Mouse (Mus musculus) limb, embryonic 15.5 days (tissue): ENCODE data around the gene Knl1. TPM values are rescaled to one million over a fixed set of nuclear protein-coding genes. Genes with fewer than 3 reads are reported as not detected.
"Not testable (repeated sequence)": the region's sequence is repeated elsewhere in the genome, so short reads cannot be mapped to it uniquely, and the experiment has no call there.

Source experiments
- ATAC-seq: fragments of 200-750 bp; cut with Nextera tagmentation; 2 replicates; pipeline ENCODE4 v1.8.0; 2017; ENCODE audit warnings: low read depth, moderate TSS enrichment; ENCODE audit not compliant: insufficient number of reproducible peaks, low FRiP score, low TSS enrichment
- H3K27ac ChIP-seq: fragments of 300-500 bp; sonication (generic); 2 replicates; pipeline ENCODE4 v1.5.1; 2015; ENCODE audit warnings: moderate library complexity, mild to moderate bottlenecking, inconsistent platforms
- H3K27me3 ChIP-seq: fragments of 300-500 bp; sonication (generic); 2 replicates; pipeline ENCODE4 v1.6.1; 2015; ENCODE audit warnings: inconsistent platforms
- H3K36me3 ChIP-seq: fragments of 300-500 bp; sonication (generic); 2 replicates; pipeline ENCODE4 v1.6.1; 2015; ENCODE audit warnings: inconsistent platforms
- H3K4me1 ChIP-seq: fragments of 300-500 bp; sonication (generic); 2 replicates; pipeline ENCODE4 v1.6.1; 2015; ENCODE audit warnings: inconsistent platforms
- H3K4me2 ChIP-seq: fragments of 300-500 bp; sonication (generic); 2 replicates; pipeline ENCODE4 v1.6.1; 2015; ENCODE audit warnings: mild to moderate bottlenecking, inconsistent platforms
- H3K4me3 ChIP-seq: fragments of 300-500 bp; sonication (generic); 2 replicates; pipeline ENCODE4 v1.5.1; 2015; ENCODE audit warnings: mild to moderate bottlenecking, inconsistent platforms
- H3K9ac ChIP-seq: fragments of 300-500 bp; sonication (generic); 2 replicates; pipeline ENCODE4 v1.6.1; 2015; ENCODE audit warnings: inconsistent platforms
- H3K9me3 ChIP-seq: fragments of 300-500 bp; sonication (generic); 2 replicates; pipeline ENCODE4 v1.6.1; 2016; ENCODE audit warnings: inconsistent platforms
- WGBS: fragments of 180-500 bp; shearing (Covaris S2); methylation state at CpG from one replicate; pipeline ENCODE4 v1.1.7; 2015; 5-methylcytosine and 5-hydroxymethylcytosine counted together
- polyA plus RNA-seq: library from polyadenylated mRNA; unstranded; fragments of >200 nt; fragmentation: Nextera tagmentation; extraction: Ambion mirVana; gene quantifications from 2 replicates; pipeline ENCODE4 v1.2.1, GENCODE M21; 2015

The Knl1 gene
- 39.1 and 42.0 TPM in 2 replicates for polyA plus RNA-seq

DNA sequence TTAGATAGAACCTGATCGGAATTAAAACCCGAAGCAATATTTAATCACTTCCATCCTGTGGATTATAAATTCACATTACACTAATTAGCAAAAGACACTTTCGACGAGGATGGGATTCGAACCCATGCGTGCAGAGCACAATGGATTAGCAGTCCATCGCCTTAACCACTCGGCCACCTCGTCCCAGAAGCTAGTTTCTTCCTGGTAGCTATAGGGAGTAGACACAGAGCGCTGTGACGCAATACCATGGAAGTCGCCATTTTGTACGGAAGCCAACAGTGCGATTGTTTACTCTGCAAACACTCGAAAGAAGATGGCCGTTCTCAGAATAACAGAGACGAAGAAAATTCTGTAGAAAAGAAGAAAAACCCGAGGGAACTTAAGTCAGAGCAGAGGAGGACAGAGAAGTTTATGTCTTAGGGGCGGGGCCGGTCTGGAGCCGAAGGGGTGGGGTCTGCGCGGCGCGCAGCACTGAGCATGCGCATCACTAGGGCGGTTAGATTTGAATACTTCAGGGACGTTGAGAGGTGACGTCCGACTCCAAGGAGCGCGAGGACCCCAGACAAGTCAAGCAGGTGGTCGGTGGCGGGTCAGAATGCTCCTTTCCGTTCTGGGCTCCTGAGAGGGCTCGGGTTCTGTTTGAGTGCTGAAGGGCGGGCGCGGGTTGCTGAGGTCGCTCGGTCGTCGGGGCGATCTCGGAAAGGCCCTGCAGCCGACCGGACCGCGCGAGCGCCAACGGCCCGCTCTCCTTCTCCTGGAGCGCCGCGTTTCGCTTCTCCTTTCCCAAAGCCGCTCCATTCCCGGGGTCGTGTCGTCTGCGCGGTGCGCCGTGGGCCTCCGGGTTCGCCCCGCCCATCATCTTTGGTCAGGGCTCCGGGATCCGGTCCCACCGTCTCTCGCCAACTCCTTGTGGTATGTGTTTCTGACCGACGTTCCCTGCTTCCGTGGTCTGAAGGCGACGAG, at the start of gene Knl1:
Gene Knl1 (plus strand): TSS at position 471 of the 963 bp plus-strand sequence.
- under 1% methylated on average over 77 of the region's 77 CpGs for WGBS
- peak; percentile 93 for ATAC-seq
- H3K27me3 ChIP-seq: no peaks in the 10 kb centered on the region
- 0 out of 2 replicates have a peak, but pooled peaks cover 4% of the 10 kb centered on the region for H3K36me3 ChIP-seq
- peak within 1 kb of the TSS; percentile 65 for H3K9ac ChIP-seq
- H3K27ac ChIP-seq: peak within 1 kb of the TSS; percentile 96
- no peaks in the 10 kb centered on the region for H3K9me3 ChIP-seq
- H3K4me3 ChIP-seq: peak within 1 kb of the TSS; percentile 89
- no peaks in the 10 kb centered on the region for H3K4me1 ChIP-seq
- H3K4me2 ChIP-seq: peak within 1 kb of the TSS; percentile 53

- WGBS: 62% methylated on average over 6 of the region's 6 CpGs
- Histone ChIP-seq H3K27ac (no peak overlapping the region), H3K4me3 (no peak overlapping the region)
Observed at GRCm38 (mm10) chr2:118998115-118998866, 48.6 kb upstream of the Knl1 start.

DNA sequence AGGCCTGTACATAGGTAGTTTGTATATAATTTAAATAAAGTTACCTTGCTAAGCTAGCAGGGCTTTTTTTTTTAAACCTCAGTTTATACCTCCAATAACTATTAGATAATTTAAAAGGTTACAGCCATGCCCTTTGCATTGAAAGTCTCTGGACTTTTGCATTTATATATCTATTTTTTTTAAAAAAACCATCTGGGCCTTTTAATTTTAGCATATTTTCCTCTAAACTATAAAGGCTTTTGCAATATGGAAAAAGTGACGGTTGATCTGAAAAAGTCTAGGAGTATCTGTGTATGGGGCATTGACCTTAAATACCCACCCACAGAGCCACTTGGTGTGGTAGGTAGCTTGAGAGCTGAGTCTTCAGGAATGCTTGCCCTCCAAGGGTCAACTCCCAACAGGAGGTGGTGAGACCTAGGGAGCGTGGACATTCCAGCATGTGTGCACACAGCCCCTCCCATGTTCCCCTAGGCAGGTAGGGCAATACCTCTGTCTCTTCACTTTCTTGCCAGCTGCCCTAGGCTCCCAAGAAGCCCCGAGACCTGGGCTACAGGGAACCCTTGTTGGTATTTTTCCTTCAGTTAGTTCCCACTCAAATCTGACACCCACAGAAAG, 47.8 kb upstream of the Knl1 start:
- H3K4me1 ChIP-seq: no peaks in the 10 kb centered on the region
- ATAC-seq: no peak

More at GRCm38 (mm10) chr2:118998115-118998866, 48.6 kb upstream of the Knl1 start:
- Histone ChIP-seq H3K9ac (no peak overlapping the region), H3K4me2 (no peak overlapping the region), H3K4me1 (no peaks in the 10 kb centered on the region), H3K9me3 (no peaks in the 10 kb centered on the region), H3K36me3 (no peaks in the 10 kb centered on the region), H3K27me3 (peaks cover 7% of the 10 kb centered on the region; the same call in 1 of the 2 replicates)
- ATAC-seq: no peak

GRCm38 (mm10) chr2:119006886-119007285, 40.0 kb upstream of the Knl1 start:
- 80% methylated on average over 7 of the region's 7 CpGs for WGBS
- no peaks in the 10 kb centered on the region for H3K4me1 ChIP-seq
- no peak overlapping the region for H3K4me3 ChIP-seq
- H3K36me3 ChIP-seq: no peaks in the 10 kb centered on the region
- H3K9ac ChIP-seq: no peak overlapping the region
- H3K4me2 ChIP-seq: no peak overlapping the region
- H3K27ac ChIP-seq: no peak overlapping the region
- no peaks in the 10 kb centered on the region for H3K27me3 ChIP-seq
- no peak for ATAC-seq
- H3K9me3 ChIP-seq: no peaks in the 10 kb centered on the region

More for the DNA sequence above, 47.8 kb upstream of the Knl1 start:
- Histone ChIP-seq H3K36me3 (no peaks in the 10 kb centered on the region), H3K9me3 (no peaks in the 10 kb centered on the region), H3K9ac (no peak overlapping the region), H3K27me3 (peaks cover 7% of the 10 kb centered on the region; the same call in 1 of the 2 replicates), H3K4me2 (no peak overlapping the region), H3K27ac (no peak overlapping the region), H3K4me3 (no peak overlapping the region)
- WGBS: 67% methylated on average over 3 of the region's 3 CpGs

- 86% methylated on average over 2 of the region's 2 CpGs for WGBS
- no peak overlapping the region for H3K27ac ChIP-seq
- no peaks in the 10 kb centered on the region for H3K9me3 ChIP-seq
- ATAC-seq: no peak
- H3K4me2 ChIP-seq: no peak overlapping the region
- no peak overlapping the region for H3K9ac ChIP-seq
- H3K36me3 ChIP-seq: no peaks in the 10 kb centered on the region
- no peaks in the 10 kb centered on the region for H3K4me1 ChIP-seq
- no peaks in the 10 kb centered on the region for H3K27me3 ChIP-seq
- H3K4me3 ChIP-seq: no peak overlapping the region
Observed at GRCm38 (mm10) chr2:119009376-119009775, 37.5 kb upstream of the Knl1 start.

DNA sequence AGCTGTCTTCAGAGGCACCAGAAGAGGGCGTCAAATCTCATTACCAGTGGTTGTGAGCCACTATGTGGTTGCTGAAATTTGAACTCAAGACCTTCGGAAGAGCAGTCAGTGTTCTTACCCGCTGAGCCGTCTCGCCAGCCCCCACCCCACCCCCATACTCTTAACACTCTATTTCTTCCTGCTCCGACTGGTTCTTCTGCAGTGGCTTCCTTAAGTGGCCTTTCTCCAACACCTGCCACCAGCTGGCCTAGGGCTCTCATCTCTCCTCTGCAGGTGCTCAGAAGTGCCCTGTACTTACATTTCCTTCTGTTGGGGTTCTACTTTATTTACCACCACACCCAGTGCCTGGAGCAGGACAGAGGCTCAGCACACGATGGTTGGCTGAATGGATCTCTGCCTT, 31.9 kb upstream of the Knl1 start:
- WGBS: 72% methylated on average over 7 of the region's 7 CpGs
- Histone ChIP-seq H3K27ac (no peak overlapping the region), H3K9ac (no peak overlapping the region), H3K27me3 (no peaks in the 10 kb centered on the region), H3K4me3 (no peak overlapping the region), H3K36me3 (peaks cover 16% of the 10 kb centered on the region), H3K9me3 (no peaks in the 10 kb centered on the region), H3K4me2 (no peak overlapping the region), H3K4me1 (peaks cover 9% of the 10 kb centered on the region)
- ATAC-seq: no peak

DNA sequence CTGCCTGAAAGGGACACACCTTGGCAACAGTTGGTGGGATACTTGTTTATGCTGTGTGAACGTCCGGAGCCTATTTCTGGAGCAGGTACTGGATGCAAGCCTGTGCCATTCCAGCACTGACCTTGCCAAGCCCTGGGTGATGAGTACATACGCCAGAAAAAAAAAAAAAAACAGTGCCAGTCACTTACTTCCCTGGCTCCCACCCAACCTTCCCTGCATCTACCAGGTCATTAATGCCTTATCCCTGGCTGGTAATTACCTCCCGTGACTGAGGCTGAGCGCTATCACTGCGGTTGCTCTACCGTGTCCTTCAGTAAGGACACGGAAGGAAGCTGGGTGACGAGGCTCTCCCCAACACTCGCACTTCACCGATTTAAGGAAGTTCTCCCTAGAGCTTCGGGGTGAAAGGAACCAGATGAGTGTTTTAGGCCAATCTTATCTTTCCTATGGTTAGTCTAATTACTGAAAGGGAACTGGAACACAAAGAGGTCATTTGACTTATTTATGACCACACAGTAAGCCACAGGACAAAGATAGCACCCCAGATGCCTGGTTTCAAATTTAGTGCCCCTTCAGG, 31.2 kb upstream of the Knl1 start:
- Histone ChIP-seq H3K27me3 (no peaks in the 10 kb centered on the region), H3K9ac (no peak overlapping the region), H3K27ac (no peak overlapping the region), H3K4me1 (peaks cover 9% of the 10 kb centered on the region), H3K9me3 (no peaks in the 10 kb centered on the region), H3K4me3 (no peak overlapping the region), H3K4me2 (no peak overlapping the region), H3K36me3 (peaks cover 20% of the 10 kb centered on the region)
- no peak for ATAC-seq
- WGBS: 58% methylated on average over 12 of the region's 12 CpGs

DNA sequence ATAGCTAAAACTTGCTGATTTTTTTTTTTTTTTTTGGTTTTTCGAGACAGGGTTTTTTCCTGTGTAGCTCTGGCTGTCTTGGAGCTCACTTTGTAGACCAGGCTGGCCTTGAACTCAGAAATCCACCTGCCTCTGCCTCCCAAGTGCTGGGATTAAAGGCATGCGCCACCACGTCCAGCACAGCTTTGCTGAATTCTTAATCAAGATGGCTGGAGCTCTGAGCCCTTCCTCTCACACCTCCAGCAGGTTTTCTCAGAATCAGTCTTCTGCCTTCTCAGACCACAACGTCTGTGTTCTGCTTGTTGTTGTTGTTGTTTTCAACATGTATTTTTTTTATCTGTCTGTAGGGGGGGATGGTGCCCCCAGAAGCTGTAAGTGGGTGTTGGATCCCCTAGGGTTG, 30.6 kb upstream of the Knl1 start:
- H3K4me2 ChIP-seq, H3K9me3 ChIP-seq, H3K27me3 ChIP-seq, H3K27ac ChIP-seq, ATAC-seq, H3K4me1 ChIP-seq, H3K4me3 ChIP-seq, H3K9ac ChIP-seq: not testable (repeated sequence)
- 78% methylated on average over 4 of the region's 4 CpGs for WGBS
- peaks cover 26% of the 10 kb centered on the region for H3K36me3 ChIP-seq

- WGBS: 93% methylated on average over 3 of the region's 3 CpGs
- Histone ChIP-seq H3K4me2 (no peak overlapping the region), H3K9ac (no peak overlapping the region), H3K27me3 (no peaks in the 10 kb centered on the region), H3K36me3 (peaks cover 39% of the 10 kb centered on the region), H3K4me1 (peaks cover 9% of the 10 kb centered on the region), H3K27ac (no peak overlapping the region), H3K4me3 (no peak overlapping the region), H3K9me3 (no peaks in the 10 kb centered on the region)
- ATAC-seq: no peak
Observed at GRCm38 (mm10) chr2:119017647-119018046, 29.3 kb upstream of the Knl1 start.

GRCm38 (mm10) chr2:119018391-119019122, 28.4 kb upstream of the Knl1 start:
- H3K27ac ChIP-seq: peak overlapping the region; percentile 78
- no peak overlapping the region for H3K4me3 ChIP-seq
- H3K9me3 ChIP-seq: no peaks in the 10 kb centered on the region
- no peak overlapping the region for H3K9ac ChIP-seq
- H3K4me2 ChIP-seq: no peak overlapping the region; the same call in 1 of the 2 replicates
- no peaks in the 10 kb centered on the region for H3K27me3 ChIP-seq
- peaks cover 46% of the 10 kb centered on the region for H3K36me3 ChIP-seq
- H3K4me1 ChIP-seq: peaks cover 9% of the 10 kb centered on the region
- ATAC-seq: peak; percentile 80
- WGBS: 43% methylated on average over 22 of the region's 22 CpGs

- Histone ChIP-seq H3K9ac (no peak overlapping the region), H3K27ac (peak overlapping the region; percentile 78), H3K27me3 (no peaks in the 10 kb centered on the region), H3K4me3 (no peak overlapping the region), H3K4me2 (no peak overlapping the region; the same call in 1 of the 2 replicates), H3K4me1 (peaks cover 9% of the 10 kb centered on the region), H3K9me3 (no peaks in the 10 kb centered on the region), H3K36me3 (peaks cover 46% of the 10 kb centered on the region)
- ATAC-seq: 0 out of 2 replicates have a peak, but pooled peaks have one; percentile 36
- 8% methylated on average over 5 of the region's 5 CpGs for WGBS
Observed at GRCm38 (mm10) chr2:119019131-119019530, 27.8 kb upstream of the Knl1 start.
